Mouse (Mus musculus): ENCODE results near the gene Rhbg. TPM values are rescaled to one million over a fixed set of nuclear protein-coding genes. Genes with fewer than 3 reads are reported as not detected.

The Rhbg gene
- polyA plus RNA-seq, 1 experiment from 2014 or later: 8.2 TPM

Small RNAs within 50 kb of the gene (microRNA-seq; reads per million reads assigned to microRNA genes)
- gene Gm25641 (not detected), gene Mir3093 (not detected), gene Mir9-1 (not detected)

Other genes starting within 250 kb of the Rhbg start
- gene Hapln2, start 227.1 kb downstream of the Rhbg start, polyA plus RNA-seq (2015; fragmentation: Nextera tagmentation; extraction: Ambion mirVana): 0.18 TPM in 1 of 2 replicates, not detected in the other
- gene Gpatch4, start 211.6 kb downstream of the Rhbg start, polyA plus RNA-seq (2015; fragmentation: Nextera tagmentation; extraction: Ambion mirVana): 33.7 and 35.0 TPM in 2 replicates
- 156 and 163 TPM in 2 replicates for gene Naxe, start 196.2 kb downstream of the Rhbg start, polyA plus RNA-seq (2015; fragmentation: Nextera tagmentation; extraction: Ambion mirVana)
- gene Ttc24, start 176.4 kb downstream of the Rhbg start, polyA plus RNA-seq (2015; fragmentation: Nextera tagmentation; extraction: Ambion mirVana): not detected in 2 replicates
- gene Iqgap3, start 172.7 kb downstream of the Rhbg start, polyA plus RNA-seq (2015; fragmentation: Nextera tagmentation; extraction: Ambion mirVana): 16.0 and 18.7 TPM in 2 replicates
- 17.7 and 19.9 TPM in 2 replicates for gene Mef2d, start 112.3 kb downstream of the Rhbg start, polyA plus RNA-seq (2015; fragmentation: Nextera tagmentation; extraction: Ambion mirVana)
- gene Gm38392, start 32.5 kb upstream of the Rhbg start, polyA plus RNA-seq (2015; fragmentation: Nextera tagmentation; extraction: Ambion mirVana): 0.35 and 1.4 TPM in 2 replicates
- 13.4 and 14.0 TPM in 2 replicates for gene Tsacc, start 42.3 kb upstream of the Rhbg start, polyA plus RNA-seq (2015; fragmentation: Nextera tagmentation; extraction: Ambion mirVana)
- 451 and 489 TPM in 2 replicates for gene Cct3, start 42.4 kb upstream of the Rhbg start, polyA plus RNA-seq (2015; fragmentation: Nextera tagmentation; extraction: Ambion mirVana)
- 182 and 197 TPM in 2 replicates for gene Glmp, start 70.3 kb upstream of the Rhbg start, polyA plus RNA-seq (2015; fragmentation: Nextera tagmentation; extraction: Ambion mirVana)
- gene Tmem79, start 81.4 kb upstream of the Rhbg start, polyA plus RNA-seq (2015; fragmentation: Nextera tagmentation; extraction: Ambion mirVana): 21.6 and 30.6 TPM in 2 replicates
- gene Smg5, start 81.6 kb upstream of the Rhbg start, polyA plus RNA-seq (2015; fragmentation: Nextera tagmentation; extraction: Ambion mirVana): 48.5 and 51.1 TPM in 2 replicates
- 9.9 and 13.3 TPM in 2 replicates for gene Paqr6, start 109.9 kb upstream of the Rhbg start, polyA plus RNA-seq (2015; fragmentation: Nextera tagmentation; extraction: Ambion mirVana)
- gene Bglap3, start 118.0 kb upstream of the Rhbg start, polyA plus RNA-seq (2015; fragmentation: Nextera tagmentation; extraction: Ambion mirVana): 1.8 and 4.1 TPM in 2 replicates
- 0.35 and 1.6 TPM in 2 replicates for gene Bglap2, start 124.0 kb upstream of the Rhbg start, polyA plus RNA-seq (2015; fragmentation: Nextera tagmentation; extraction: Ambion mirVana)
- gene Bglap, start 129.8 kb upstream of the Rhbg start, polyA plus RNA-seq (2015; fragmentation: Nextera tagmentation; extraction: Ambion mirVana): 0.58 TPM in 1 of 2 replicates, not detected in the other
- gene Pmf1, start 155.6 kb upstream of the Rhbg start, polyA plus RNA-seq (2015; fragmentation: Nextera tagmentation; extraction: Ambion mirVana): 115 and 118 TPM in 2 replicates
- gene Slc25a44, start 170.4 kb upstream of the Rhbg start, polyA plus RNA-seq (2015; fragmentation: Nextera tagmentation; extraction: Ambion mirVana): 15.7 and 16.0 TPM in 2 replicates
- gene Sema4a, start 206.5 kb upstream of the Rhbg start, polyA plus RNA-seq (2015; fragmentation: Nextera tagmentation; extraction: Ambion mirVana): 22.3 and 25.1 TPM in 2 replicates